Mouse (Mus musculus): ENCODE results near the gene Mef2d.
"Not testable (repeated sequence)": the region's sequence is repeated elsewhere in the genome, so short reads cannot be mapped to it uniquely, and the experiment has no call there.

Gene Mef2d

GRCm38 (mm10) chr3:88150061-88150998 is 8.2 kb downstream of the Mef2d start:
- DNase-seq (ENCODE audit: low read depth, low spot score) = peak; percentile 89

- peak; percentile 61 for DNase-seq (ENCODE audit: low read depth, low spot score)
These were observed 8.8 kb downstream of the Mef2d start for GRCm38 (mm10) chr3:88150999-88151364.

- DNase-seq (ENCODE audit: low read depth, low spot score) = peak; percentile 96
These were observed 9.9 kb downstream of the Mef2d start for GRCm38 (mm10) chr3:88152056-88152455.

GRCm38 (mm10) chr3:88153290-88154011 is 11.3 kb downstream of the Mef2d start:
- DNase-seq (ENCODE audit: low read depth, low spot score) = no peak

GRCm38 (mm10) chr3:88154236-88154635 is 12.1 kb downstream of the Mef2d start:
- DNase-seq (ENCODE audit: low read depth, low spot score) = no peak

- DNase-seq (ENCODE audit: low read depth, low spot score) = no peak
These were observed 14.6 kb downstream of the Mef2d start for GRCm38 (mm10) chr3:88156817-88157216.

GRCm38 (mm10) chr3:88157771-88158597 is 15.8 kb downstream of the Mef2d start:
- DNase-seq (ENCODE audit: low read depth, low spot score) = peak; percentile 54

GRCm38 (mm10) chr3:88158991-88159390 is 16.8 kb downstream of the Mef2d start:
- DNase-seq (ENCODE audit: low read depth, low spot score) = no peak

- DNase-seq (ENCODE audit: low read depth, low spot score) = no peak
These were observed 18.7 kb downstream of the Mef2d start for GRCm38 (mm10) chr3:88160856-88161255.

GRCm38 (mm10) chr3:88162259-88162658 is 20.1 kb downstream of the Mef2d start:
- DNase-seq (ENCODE audit: low read depth, low spot score) = peak; percentile 97

GRCm38 (mm10) chr3:88162811-88163210 is 20.6 kb downstream of the Mef2d start:
- no peak for DNase-seq (ENCODE audit: low read depth, low spot score)

- DNase-seq (ENCODE audit: low read depth, low spot score) = peak; percentile 50
These were observed 21.7 kb downstream of the Mef2d start for GRCm38 (mm10) chr3:88163847-88164246.

- DNase-seq (ENCODE audit: low read depth, low spot score) = no peak
These were observed 22.1 kb downstream of the Mef2d start for GRCm38 (mm10) chr3:88164263-88164662.

GRCm38 (mm10) chr3:88166056-88166455 is 23.9 kb downstream of the Mef2d start:
- peak; percentile 63 for DNase-seq (ENCODE audit: low read depth, low spot score)

GRCm38 (mm10) chr3:88170361-88170760 is 28.2 kb downstream of the Mef2d start:
- peak; percentile 60 for DNase-seq (ENCODE audit: low read depth, low spot score)

- DNase-seq (ENCODE audit: low read depth, low spot score) = no peak
These were observed 30.3 kb downstream of the Mef2d start for GRCm38 (mm10) chr3:88172440-88172839.

- DNase-seq (ENCODE audit: low read depth, low spot score) = peak; percentile 88
These were observed 31.2 kb downstream of the Mef2d start for GRCm38 (mm10) chr3:88173375-88173774.

GRCm38 (mm10) chr3:88174894-88175293 is 32.7 kb downstream of the Mef2d start:
- DNase-seq (ENCODE audit: low read depth, low spot score) = peak; percentile 32

GRCm38 (mm10) chr3:88177106-88177505 is 34.9 kb downstream of the Mef2d start:
- no peak for DNase-seq (ENCODE audit: low read depth, low spot score)

GRCm38 (mm10) chr3:88177562-88178345 is 35.6 kb downstream of the Mef2d start:
- peak; percentile 100 for DNase-seq (ENCODE audit: low read depth, low spot score)

- not testable (repeated sequence) for DNase-seq (ENCODE audit: low read depth, low spot score)
These were observed 36.2 kb downstream of the Mef2d start for GRCm38 (mm10) chr3:88178346-88178733.

Data from brain, adult 2 months (tissue).